Mouse (Mus musculus) cerebellum, adult 9-10 months (tissue): ENCODE results near the gene Fam49a.

Experiments
- DNase-seq: peaks from one replicate; pipeline ENCODE4 v3.0.0; 2022

The Fam49a gene

DNA sequence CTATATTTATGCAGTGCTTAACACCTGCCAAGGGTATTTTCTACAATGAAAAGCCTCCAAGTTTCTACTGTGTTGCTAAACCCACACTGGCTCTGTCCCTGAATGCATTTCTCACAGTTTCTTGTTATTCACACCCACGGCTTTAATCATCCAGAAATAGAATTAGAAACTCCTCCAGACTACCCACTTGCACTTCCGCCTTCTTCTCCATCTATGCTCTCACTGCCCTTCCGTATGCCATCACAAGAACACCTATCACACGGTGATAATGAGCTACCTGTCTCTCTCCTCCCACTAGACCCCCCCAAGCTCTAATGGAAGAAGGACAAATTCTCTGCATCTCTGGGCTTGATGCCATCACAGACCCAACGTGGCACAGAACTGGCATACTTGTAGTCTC is 105.5 kb downstream of the Fam49a start:
- no peak for DNase-seq

DNA sequence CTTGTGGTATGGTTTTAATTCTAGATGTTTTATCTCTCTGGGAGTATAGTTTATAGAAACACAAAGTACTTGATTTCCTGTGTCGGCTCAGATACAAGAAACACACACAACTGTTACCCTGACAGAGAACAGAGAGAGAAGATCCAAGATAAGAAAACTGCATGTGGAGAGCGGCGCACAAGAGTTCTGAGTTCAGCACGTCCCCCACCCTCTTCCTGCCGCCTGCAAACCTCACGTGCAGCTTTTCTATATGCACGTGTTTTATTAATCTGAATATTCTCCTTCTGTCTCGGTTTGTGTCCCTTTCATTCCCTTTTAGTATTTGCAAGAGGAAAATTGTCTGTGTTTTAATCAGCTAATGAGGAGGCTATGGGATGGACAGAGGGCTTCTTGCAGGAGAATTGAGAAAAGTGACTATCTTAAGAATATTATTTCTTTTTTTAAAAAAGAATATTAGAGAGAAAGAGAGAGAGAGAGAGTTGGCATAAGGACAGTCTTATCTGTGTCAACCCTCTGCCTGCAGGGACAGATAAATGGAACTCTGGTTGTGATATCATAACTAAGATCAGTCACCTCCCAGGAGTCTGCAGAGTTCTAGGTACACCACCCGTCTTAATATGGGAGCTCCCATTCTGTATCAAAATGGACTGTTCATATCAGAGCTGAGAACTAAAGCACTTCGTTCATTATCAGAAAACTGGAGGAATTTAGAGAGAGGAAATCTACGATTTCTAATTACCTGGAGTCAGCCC is 111.3 kb downstream of the Fam49a start:
- DNase-seq = no peak

DNA sequence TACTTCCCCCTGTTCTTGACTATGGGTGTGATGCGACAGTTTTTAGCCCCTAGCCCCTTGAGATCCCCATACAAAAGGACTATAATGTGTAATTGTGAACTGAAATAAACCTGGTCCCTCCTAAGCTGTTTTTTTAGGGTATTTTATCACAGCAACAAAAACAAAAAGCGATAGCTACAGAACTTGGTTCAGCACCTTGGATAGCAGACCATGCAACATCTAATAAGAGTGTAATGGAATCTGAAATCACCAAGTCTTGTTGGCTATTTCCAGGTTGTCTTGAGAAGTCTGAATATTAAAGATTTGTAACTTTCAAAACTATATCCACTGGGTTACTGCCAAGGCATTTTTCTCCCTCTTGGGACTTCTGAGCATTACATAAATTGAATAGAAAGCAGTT is 117.1 kb downstream of the Fam49a start:
- no peak for DNase-seq

DNA sequence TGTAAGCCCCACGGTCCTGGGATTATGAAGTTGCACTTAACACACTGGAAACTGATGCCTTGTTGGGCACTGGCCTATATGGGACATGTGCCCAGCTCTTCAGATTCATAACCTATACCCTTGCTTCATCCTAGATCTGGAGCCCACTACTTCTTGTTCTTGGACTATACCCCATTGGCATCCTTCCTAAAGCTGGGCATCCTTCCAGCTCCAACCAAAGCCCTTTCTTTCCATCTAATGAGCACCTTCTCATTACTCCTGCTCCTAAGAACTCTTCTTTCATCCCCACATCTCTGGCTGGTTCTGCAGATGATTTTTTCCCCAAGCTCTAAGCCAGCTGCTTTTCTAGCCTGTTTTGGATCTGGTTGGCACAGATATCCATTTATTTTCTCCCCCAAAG is 127.3 kb downstream of the Fam49a start:
- DNase-seq = no peak

DNA sequence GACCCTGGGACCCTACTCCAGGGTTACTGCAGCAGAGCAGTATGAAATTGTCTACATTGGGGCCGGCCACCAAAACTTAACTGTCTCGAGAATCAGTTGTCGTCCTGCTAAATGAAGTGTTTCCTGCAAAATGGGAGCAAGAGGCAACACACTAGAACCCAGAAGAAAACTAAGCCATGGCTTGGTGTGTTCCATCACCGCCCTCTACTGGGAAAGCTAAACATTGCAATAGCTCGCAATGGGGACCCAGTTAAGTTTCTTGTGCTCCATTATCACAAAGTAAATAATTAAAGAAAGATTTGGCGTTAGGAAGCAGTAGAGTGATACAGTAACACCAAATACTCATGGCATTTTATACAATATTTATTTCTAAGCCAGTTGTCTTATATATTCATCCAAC is 134.3 kb downstream of the Fam49a start:
- peak; percentile 57 for DNase-seq

DNA sequence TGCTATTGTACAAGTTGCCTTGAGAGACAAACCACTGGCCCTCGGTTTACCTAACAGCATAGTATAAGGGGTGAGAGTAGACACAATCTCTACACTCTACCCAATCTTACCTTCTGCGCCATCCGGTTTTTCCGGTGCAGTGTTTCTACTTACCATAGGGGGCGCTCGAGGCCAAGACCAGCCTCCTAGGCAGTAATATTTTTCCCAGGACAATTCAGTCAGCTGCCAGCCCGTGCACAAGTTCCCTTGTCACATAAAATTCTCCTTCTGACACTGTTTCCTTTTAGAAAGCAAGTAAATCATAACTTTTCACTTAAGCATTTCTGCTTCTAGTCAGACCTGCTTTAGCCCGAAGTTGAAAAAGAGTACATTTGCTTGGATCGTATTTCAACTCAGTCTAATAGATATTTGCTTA is 139.1 kb downstream of the Fam49a start:
- DNase-seq = peak; percentile 33

DNA sequence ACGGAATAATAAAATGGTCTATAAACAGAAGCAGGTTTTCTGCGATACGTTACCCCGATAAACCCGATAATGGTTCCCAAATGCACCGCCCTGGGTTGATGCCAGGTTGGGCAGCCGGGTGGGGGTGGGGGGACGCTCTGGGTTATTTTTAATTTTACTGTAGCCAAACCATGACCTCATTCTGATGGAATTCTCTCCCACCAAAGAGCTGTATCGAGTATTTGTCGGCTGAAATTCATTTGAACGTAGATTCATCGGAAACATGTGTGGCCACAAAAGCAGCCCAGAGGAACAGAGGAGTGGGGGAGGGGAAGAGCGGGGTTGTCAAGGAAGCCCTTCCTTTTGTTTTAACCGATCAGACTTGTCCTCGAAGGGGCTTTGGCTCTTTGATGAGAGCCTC is 139.6 kb downstream of the Fam49a start:
- DNase-seq = no peak

DNA sequence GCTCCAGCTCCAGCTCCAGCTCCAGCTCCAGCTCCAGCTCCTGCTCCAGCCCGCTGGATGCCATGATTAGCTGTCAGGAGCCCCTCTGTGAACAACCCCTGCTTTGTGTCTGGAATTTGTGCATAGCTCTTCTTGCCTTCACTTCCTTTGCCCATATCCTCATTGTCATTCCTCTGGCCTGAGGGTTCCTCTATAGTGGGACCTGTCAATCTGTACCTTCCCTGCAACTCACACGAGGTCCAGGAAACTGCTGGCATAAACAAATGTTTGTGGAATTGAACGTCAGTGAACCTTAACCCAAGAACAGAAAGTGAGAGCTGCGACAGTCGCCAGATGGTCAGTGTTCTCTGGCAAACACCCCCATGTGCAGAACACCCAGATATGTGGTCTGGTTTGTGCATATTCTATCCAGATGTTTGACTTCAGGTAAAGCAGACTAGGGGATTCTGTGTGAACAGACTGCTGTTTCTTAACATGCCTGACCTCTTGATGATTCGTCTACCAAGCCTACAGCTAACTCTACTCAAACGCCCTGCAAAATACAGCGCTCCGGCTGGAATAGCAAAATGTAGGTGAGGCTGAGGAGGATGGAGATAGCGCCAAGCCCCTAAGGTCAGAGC is 143.7 kb downstream of the Fam49a start:
- DNase-seq = no peak

DNA sequence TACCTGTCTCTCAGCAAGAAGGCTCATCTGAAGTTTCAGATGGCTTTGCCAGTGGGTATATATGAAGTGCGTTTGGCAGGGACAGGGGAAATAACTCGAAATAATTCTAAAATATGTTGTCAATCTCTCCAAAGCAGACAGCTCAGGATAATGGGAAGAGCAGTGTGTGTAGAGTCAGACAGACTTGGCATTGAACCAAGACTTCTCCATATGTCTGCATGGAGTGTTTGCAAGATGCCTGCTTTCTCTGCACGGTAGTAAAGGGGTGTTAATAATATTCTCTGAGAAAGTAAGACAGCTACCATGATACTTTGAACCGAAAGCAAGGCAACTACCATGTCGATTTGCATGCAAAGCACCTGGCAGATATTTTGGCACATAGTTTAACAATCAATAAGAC is 147.1 kb downstream of the Fam49a start:
- DNase-seq = no peak

DNA sequence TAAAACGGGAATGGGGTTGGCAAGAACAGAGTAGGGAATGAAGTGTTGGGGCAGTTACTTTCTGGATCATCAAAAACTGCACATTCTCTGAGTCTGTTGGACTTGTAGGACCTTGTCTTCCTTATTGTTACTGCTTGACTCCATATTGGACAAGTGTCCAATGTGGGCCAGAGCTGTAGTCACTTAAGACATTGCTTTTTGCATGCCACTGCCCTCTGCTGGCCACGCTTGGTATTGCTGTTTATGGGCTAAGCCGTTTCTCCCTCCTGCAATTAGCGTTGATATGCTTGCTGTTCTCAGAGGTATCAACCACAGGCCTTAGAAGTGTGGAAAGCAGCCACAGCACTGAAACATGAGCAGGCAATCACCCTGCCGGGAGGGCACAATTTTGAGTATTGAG is 150.7 kb downstream of the Fam49a start:
- peak; percentile 68 for DNase-seq

DNA sequence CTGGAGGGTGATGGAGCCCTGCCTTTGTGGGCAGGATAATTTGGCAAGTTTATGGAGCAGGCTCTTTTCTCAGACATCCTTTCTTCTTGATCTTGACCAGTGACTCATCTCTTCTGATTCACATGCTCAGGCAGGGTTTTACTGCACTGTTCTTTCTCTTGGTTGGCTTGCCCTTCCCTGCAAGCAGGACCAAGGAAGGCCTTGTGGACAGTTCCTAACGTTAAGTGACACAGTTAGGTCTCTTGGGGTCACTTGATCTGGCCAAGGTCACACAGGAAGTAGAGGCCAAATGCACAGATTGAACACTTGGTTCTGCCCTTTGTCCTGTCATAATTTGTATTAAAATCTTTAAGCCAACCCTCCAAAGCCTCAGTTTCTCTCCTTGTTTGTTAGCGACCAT is 158.5 kb downstream of the Fam49a start:
- DNase-seq = no peak

DNA sequence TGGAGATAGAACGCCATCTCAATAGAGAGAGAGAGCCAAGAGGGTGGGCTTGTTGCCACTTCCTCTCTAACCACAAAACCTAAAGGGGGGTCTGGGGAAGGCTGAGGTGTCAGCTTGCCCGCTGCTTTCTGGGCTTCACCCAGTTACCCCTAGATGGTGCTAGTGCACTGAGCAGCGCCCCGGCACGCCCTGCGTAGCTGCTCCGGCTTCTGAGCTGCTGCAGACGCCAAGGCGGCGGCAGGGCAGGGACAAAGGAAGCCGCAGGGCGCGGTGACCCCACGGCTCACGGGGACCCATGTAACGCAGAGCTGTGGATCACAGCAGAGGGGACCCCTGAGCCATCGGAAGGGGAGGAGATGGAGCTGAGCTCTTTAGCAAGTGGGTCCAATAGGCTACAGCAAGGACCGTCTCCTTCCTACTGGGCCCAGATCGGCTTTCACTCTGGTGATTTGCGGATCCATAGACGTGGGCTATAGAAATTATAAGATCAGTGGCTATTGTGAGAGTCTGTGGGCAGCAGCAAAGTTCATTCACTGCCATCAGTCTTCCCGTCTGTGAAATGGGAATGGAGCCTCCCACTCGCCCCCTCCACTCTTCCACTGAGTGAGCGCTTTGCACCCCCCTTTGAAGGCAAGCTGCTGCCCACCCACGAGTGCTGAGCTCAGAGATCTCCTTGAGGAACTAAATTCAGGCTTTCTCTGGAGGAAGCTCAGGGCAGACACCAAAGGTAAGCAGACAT is 159.1 kb downstream of the Fam49a start:
- DNase-seq = peak; percentile 66

DNA sequence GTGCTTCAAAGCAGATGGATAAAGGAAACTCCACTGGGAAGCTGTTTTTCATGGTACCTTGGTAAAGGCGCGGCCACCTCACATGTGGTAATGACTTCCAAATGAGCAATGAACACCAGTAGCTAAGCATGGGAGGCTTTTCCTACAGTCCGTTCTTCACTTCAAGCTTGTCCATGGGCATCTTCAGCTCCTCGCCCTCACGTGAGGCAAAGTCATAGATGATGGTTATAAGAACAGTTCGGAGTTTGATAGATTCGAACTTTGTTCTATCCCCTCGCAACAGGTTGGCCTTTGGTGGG is 159.6 kb downstream of the Fam49a start:
- no peak for DNase-seq

DNA sequence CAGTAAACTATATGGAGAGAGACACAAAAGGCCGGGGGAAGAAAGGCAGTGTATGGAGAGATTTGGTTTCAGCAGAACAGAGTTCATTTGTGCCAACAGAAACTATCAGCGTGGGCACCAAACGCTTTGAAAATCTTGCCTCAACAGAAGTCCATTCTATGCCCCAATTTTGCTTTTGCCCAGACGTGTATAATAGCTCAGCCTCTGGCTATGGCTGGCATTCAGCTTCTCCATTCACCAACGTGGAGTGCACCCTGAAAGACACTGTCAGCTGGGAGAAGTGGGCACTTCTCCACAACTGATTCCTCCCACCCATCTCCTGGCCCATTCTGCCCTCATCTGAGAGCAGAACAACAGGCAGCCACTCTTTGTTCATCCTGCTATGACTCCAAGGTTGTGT is 163.2 kb downstream of the Fam49a start:
- DNase-seq = no peak

DNA sequence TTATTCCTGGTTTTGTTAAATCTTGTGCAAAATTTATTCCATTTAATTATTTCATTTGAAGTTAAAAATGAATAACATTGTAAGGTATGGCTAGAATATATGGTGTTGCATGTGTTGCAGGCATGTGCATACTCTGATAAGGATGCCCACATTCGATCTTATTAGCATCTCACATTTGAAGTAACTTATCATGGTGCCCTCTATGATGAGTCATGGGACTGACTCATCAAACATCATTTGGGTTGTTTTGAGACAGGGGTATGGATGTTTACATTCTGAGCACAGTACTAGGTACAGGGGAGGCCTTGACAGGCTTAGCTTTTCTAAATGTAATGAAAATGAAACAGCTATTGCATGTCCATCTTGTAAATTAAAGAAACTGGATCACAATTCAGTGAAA is 165.3 kb downstream of the Fam49a start:
- no peak for DNase-seq

DNA sequence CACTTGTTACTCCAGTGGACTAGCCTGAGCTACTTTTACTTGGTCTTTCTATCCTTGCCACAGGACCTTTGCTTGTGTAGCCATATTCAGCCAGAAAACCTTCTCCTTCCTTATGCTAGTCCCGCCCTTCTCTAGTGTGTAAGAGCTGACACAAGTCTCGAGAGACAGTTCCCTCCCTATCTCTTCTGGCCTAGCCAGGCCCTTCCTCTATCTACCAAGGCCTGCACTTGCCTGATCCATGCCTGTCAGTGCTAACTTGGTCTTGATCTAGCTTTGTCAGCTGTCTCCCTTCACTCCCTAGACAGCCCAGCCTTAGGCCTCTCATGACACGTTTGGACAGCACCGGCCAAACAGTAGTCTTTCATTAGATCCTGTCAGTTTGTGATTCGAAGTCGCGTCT is 166.9 kb downstream of the Fam49a start:
- DNase-seq = no peak
